Mouse (Mus musculus) spleen, adult 12 weeks (tissue): ENCODE data around the gene Bcl7b.

Experiments used
- DNase-seq: peaks from one replicate; pipeline ENCODE4 v3.0.0; 2022; ENCODE audit warnings: low spot score

The Bcl7b gene

DNA sequence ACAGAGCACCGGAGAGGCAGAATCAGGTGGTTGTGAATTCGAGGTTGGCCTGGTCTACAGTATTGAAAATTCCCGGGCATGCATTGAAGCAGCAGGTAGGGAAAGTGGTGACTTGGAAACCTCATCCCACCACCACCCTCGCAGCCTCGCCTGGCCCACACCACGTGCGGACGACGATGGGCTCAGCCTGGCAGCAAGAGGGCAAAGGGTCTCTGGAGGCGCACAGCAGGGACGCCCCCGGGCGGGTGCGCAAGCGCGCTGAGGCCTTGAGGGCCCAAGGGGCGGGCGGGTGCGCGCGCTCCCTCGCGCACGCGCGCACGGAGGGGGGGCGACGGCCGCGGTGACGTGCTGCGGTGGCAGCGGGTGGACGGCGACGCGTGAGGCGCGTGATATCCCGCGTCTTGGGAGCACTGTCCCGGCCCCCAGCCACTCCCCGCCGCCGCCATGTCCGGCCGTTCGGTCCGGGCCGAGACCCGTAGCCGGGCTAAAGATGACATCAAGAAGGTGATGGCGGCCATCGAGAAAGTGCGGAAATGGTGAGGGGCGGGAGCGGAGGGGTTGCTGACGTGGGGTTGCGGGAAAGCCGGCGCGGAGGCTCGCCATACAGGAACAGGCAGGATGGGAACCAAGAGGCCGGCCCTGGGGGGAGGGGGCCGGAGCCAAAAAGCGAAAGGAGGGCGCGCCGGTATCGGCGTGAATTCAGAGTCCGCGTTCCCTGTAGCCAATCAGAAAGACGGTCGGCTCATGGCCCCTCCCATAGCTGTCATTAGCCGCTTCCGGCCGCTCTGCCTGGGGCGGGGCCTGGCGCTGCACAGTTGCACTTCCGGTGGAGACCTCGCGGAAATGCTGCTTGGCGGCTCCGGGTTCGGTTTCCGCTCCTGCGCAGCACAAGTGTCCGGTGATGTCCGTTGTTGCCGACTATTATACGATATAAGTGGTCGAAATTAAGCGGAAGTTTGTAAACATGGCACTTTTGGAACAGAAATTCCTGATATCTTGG is at the start of gene Bcl7b:
Gene Bcl7b, plus strand, starts transcription at position 221 of the 1,000 bp plus-strand sequence.
- peak; percentile 93 for DNase-seq

DNA sequence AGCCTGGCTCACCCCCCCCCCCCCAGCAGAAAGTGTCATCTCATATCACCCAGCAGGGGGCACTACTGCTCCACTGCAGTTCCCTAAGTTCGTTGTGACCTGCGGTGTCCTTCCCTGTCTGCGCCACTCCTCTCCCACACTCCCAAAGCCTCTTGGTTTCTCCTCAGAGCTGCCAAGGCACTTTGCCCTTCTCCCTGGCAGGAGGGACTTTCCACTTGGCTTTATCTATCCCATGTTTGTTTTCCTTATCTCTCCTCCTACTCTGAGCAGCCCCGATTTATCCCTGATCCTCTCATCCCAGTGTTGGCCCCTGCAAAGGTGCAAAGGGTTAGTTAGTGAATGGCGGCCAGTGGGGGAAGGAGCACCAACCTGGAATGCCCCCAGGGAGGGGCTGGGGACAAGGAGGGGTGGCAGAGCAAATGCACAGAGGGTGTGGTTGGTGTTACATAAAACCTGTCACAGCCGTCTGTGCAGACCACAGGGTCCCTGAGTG is 49.4 kb upstream of the Bcl7b start:
- no peak for DNase-seq

DNA sequence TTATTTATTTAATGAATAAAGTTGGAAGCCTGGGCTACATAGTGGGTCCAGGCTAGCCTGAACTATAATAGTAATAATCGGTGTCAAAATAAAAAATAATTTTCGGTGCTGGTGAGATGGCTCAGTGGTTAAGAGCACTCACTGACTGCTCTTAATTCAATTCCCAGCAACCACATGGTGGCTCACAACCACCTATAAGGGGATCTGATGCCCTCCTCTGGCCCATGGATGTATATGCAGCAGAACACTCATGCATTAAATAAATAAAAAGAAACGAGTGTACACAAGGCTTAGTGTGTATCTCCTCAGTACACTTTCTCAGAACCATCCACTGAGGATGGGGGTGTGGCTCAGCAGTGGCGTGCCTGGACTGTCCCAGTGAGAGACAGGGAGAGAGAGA is 47.3 kb upstream of the Bcl7b start:
- DNase-seq = no peak

DNA sequence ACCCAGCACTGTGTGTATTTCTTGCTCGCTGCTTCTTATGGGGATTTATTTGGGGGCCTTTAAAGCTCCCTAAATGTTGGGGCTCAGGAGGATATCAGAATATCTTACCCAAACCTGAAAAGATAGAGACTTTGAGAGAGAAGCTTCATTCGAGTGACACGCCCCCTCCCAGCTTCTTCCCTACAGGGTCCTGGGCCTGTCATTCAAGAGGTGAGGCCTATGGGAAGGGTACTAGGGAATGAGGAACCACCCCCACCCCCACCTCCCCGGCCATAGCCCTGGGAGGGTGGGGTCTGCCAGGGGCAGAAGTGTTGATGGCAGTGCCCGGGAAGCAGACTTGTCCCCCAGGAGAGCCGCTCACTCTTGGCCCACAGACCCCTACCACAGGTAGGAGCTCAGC is 42.0 kb upstream of the Bcl7b start:
- DNase-seq = no peak

DNA sequence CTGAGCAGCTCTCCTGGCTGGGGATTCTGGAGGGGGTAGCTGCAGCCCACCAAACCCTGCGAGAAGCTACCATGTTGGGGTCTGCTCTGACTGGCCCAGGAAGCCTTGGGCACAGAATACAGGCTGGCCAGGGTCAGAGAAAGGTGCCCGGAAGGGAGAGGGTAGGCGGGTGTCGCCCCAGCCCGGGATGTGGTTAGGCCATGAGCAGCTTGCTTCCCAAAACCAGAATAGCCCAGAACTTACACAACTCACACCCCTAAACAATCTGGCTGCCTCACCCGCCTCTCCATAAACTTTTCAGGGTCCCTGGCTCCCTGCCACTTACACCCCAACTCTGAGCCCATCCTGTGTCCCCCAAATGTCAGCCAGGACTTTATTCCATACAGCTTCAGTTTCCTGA is 40.4 kb upstream of the Bcl7b start:
- no peak for DNase-seq

DNA sequence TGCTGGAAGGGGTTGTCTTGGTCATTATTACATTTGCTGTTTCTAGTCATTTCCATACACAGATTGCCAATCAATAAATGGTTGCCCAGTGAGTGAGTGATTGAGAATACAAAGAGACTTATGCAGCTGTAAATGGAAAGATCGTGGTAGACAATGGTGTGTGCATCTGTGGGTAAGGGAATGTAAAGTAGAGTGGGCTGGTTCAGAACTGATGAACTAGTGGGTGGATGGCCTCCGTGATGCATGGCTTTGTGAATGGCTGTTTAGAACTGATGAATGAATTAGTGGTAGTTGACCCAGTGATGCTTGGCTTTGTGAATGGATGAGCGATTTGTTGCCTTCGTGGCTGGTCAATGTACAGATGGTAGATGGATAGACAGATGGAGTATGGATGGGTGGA is 38.3 kb upstream of the Bcl7b start:
- DNase-seq = no peak

DNA sequence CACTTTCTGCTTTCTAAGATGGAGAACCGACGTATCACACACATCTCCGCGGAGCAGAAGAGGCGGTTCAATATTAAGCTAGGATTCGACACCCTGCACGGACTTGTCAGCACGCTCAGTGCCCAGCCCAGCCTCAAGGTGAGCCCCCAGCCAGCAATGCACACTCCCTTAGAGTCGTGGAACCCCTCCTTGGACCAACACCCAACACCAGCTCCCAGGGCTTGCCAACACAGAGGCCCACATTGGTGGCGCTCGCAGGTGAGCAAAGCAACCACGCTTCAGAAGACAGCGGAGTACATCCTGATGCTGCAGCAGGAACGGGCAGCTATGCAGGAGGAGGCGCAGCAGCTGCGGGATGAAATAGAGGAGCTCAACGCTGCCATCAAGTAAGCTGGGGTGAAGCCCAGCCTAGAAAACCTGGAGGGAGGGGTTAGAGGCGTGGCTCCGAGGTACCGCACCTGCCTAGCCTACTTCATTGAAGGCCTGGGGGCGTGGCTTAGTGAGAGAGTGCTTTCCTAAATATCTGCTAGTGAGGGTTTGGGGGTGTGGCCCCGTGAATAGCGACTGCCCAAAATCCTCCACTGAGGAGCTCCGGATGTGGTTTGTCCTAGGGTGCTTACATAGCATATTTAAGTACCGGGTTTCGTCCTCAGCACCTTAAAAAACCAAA is 34.2 kb upstream of the Bcl7b start:
- peak; percentile 26 for DNase-seq

DNA sequence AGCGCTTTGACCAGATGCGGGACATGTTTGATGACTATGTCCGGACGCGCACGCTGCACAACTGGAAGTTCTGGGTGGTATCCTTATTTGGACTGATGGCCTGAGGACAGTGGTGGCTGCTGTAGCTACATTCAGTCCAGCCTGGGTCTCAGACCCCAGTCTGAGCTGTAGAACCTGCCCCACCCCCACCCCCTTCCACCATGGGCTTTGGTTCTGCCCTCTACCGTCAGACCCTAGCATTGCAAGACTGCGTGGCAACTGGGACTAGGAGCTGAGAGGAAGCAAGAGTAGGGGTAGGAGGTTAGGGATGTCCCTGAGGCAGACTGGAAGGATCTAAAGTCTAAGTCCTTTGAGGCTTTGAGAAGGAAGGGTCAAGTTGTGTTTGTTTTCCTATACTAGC is 33.5 kb upstream of the Bcl7b start:
- DNase-seq = no peak

DNA sequence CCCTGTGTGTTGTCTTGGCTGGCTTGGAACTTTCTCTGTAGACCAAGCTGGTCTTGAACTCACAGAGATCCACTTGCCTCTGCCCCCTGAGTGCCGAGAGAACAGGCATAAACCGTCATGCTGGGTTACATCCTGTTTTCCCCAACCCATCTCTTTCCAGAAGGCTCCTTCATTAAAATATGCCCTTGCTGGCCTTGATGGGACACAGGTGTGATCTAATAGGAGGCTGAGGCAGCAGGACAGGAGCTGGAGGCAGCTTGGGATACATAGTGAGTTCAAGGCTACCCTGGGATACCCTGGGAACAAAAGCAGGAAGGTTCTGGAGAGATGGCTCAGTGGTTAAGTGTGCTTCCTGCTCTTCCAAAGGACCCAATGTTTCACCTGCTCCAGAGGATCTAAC is 28.2 kb upstream of the Bcl7b start:
- DNase-seq = no peak

DNA sequence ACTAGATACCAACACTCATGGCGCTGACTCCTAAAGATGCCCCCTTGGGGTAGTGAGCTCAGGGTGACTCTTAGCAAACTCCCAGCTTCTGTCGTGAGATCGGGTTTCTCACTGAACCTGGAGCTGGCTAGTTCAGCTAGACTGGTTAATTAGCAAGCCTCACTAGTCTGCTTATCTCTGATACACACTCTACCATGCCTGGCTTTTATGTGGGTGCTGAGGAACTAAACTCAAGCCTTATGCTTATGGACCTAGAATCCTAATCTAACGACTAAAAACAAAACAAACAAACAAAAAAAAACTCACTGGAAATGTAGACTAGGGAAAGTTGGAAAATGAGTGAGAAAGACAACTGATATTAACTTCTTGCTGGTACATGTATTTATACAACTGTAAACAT is 23.6 kb upstream of the Bcl7b start:
- no peak for DNase-seq

DNA sequence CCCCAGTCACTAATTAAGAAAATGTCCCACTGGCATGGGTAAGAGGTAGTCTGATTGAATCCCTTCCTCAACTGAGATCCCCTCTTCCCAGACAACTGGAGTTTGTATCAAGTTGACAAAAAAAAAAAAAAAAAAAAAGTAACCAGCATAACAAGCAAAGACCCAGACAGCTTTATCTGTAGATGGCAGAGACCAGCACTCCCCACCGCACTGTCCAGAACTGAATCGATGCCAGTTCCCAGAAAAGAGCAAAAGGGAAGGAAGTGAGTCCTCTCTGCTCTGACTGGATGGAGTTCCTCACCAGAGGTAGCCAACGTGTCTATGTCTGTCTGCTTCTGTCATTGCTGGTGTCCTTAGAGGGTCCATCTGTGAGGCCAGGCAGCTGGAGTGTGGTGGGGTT is 22.6 kb upstream of the Bcl7b start:
- no peak for DNase-seq

DNA sequence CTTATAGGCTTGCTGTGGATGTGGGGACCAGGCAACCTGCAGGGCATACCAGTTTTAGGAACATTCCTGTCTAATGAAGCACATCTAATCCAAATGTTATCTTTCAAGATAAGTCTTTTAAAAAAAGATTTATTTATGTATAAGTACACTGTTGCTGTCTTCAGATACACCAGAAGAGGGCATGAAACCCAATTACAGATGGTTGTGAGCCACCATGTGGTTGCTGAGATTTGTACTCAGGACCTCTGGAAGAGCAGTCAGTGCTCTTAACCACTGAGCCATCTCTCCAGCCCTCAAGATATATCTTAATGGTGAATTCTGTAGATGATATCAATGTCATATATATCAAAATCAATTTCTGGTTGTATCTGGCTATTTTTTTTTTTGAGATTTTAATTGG is 22.1 kb upstream of the Bcl7b start:
- DNase-seq = no peak

DNA sequence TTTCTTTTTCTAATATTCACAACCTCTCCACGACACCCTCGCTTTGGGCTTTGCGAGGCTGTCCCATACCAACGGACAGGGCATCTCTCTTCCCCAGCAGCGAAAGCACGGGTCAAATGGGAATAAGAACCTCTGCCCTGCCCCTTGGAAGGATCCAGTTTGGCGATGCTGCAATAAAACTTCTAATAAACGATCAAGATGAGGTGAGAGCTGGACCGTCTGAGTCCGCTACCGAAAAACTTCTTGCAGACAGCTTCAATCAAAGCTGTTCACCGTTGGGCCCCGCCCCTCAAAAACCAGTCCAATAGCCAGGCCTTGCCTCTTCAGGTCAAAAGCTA is 19.4 kb upstream of the Bcl7b start:
- no peak for DNase-seq

DNA sequence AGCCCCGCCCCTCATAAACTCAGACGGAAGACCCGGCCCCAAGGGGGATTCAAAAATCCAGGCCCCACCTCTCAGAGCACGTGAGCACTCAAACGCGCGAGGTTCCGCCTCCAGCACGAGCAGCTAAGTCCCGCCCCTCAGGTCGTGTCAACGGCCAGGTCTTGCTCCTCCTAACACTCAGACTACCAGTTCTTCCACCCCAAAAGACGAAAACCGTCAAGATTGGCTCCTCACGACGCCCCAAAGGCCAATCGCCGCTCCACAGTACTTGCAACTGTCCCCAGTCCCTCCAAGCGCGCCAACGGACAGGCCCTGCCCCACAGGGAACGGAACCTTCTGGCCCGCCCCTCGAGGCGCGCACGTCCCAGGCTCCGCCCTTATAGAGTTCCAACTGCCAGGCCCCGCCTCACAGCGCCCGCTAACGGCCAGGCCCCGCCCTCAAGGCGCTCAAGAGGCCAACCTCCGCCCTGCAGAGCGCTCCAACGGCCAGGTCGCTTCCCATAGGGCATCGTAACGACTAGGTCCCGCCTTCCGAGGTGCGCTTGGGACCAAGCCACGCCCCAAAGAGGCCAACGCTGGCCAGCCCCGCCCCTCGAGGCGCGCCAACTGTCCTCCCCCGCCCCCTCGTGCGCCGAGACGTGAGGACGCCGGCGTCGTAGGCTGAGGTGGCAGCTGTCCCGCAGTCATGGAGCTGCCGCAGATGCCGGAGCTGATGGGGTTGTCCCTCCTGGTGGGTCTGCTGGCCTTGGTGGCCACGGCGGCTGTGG is 18.8 kb upstream of the Bcl7b start, which contains the start of gene Tbl2:
Gene Tbl2, plus strand, starts transcription at position 605 of the 767 bp plus-strand sequence.
- peak; percentile 100 for DNase-seq

DNA sequence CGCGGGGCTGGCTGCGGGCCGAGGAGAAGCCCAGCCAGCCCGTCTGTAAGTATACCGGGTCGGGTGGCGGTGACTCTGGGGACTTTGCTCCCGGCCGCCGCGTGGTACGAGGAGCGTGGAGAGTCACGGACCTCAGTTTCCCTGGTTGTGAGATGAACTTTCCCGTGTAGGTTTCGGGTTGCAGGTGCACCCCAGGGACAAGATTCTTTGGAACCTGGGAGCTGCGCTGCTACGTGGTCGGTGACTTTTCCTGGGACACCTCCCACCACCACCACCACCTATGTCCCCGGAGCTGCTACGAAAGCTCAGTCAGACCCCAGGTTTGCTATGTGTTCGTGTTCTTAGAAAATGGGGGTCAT is 18.3 kb upstream of the Bcl7b start:
- DNase-seq = no peak

DNA sequence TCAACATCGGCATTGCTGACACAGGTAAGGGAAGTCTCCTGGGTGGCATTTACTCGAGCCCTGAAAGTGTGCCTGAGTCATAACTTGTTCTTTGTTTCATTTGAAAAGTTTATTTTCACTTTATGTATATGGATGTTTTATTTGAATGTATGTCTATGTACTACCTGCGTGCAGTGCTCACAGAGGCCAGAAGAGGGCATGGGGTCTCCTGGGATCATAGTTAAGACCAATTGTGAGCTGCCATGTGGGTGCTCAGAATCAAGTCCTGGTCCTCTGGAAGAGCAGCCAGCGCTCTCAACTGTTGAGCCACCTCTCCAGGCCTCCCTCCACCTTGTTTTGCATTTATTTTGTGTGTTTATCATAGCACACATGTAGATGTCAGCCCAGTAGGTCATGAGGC is 11.6 kb upstream of the Bcl7b start:
- DNase-seq = no peak

DNA sequence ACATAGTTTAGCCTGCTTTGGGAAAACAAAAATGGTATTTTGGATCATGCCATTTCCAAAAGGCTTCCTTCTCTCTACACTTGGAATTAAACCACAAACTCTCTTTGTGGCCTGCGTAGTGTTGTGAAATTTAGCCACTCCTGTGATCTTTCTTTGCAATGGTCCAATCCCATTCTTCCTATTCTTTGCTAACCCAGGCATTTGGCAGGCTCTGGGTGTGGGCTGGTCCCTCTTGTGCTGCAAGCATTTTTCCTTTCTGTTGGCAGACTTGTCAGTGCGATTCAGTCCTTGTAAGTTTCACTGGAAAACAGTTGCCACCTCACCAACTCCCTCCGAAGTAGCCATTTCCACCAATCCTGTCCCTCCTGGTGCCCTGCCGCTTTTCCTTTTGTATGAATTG is 6.9 kb upstream of the Bcl7b start:
- no peak for DNase-seq

DNA sequence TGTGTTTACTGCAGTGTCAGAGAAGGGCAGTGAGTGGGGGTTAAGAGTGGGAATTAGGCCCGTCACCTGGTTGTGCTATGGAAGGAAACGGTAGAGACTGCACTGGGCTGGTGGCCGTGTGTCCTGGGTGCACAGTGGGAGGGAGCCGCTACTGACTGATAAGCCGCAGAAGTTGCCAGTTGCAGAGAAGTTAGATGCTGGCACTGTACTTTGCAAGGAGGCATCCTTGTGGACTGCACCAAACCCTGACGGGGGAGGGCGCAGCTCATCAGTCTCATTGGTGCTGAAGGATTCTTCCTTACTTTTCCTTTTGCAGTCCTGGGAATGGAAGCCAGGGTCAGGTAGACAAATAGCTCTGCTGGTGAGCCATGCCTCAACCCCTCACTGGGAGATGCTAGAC is 6.4 kb upstream of the Bcl7b start:
- no peak for DNase-seq

DNA sequence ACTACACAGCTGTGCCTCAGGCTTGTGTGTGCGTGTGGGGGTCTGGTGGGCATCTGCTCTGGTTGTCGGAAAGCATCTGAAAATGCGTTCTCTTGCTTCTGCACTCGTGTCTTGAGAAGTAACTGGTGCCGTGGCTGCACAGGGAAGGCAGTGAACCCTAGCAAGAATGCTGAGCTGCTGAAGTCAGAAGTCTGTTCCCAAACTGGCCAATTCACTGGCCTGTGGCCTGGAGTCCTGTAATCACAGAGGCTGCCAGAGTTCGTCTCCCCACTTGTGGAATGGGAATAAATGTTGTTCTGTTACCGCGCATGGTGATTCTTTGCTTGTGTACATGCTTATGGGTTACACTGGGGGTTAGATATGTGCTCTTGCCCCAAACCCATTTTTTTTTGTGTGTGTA is 5.7 kb upstream of the Bcl7b start:
- no peak for DNase-seq

DNA sequence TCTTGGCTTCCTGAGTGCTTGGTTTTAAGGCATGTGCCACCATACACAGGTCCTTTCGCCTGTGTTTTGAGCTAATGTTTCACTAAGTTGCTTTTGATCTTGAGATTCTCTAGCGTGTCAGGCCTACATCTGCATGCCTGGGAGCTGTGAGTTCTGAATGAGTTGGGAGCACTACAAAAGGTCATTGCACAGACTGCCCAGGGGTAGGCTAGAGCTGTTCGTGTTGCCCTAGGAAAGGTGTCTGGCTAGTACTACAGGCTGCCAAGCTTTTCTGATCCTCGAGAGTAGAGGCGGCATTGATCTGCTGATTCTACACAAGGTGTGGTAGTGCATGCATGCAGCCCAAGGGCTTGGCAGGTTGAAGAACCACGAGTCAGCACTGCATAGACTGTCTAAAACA is 5.3 kb upstream of the Bcl7b start:
- no peak for DNase-seq

DNA sequence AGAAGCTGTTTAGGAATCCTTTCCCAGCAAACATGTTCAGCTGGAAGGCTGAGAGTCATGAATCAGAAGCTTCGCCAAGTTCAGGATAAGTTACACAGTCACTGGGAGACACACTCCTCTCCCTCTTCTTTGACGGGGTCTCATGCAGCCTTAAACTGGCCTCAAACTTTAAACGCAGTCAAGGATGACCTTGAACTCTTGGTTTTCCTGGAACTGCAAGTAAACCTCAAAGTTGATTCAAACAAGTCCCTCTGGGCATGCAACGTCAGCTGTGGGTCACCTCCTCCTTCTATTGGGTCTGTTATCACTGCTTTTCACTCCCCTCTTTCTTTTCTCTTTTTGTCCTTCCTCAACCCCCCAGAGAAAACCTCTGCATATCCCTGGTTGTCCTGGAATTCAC is 1.2 kb upstream of the Bcl7b start:
- no peak for DNase-seq

DNA sequence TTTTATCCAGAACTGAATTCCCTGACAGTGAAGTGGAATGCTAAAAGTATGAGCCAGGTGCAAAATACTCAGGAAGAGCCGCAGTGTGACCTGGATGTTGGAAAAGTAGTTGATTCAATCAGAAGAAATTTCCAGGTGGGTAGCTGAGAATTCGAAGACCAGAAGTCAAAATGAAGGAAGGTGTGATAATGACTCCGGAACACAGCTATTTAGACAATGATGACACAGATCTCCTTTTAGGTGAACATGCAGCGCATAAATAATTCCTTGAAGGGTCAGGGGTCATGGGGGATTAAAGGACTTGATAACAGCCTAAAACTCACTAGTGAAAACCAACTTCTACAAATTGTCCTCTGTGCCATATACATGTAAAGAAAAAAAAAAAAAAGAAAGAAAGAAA is 614 bp upstream of the Bcl7b start:
- DNase-seq = no peak

DNA sequence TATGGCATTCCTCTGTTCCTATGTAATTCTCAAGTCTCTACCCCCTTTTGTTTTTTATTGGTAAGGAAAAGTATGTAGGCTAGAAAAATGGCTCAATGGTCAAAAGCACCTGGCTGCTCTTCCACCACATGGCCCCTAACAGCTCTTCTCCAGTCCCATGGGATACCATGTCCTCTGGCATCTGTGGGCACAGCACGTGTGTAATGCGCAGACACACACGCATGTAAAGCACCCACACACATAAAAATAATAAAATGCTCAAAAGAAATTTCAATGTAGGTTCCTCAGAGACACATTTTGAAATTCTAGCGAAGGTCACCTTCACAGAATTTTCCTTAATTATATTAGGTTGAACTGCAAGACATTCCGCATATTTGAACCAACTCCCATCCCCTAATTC is 1.4 kb downstream of the Bcl7b start:
- no peak for DNase-seq
